Mouse (Mus musculus): ENCODE measurements around the gene Ampd3. TPM values are rescaled to one million over a fixed set of nuclear protein-coding genes. Genes with fewer than 3 reads are reported as not detected.
A peak's percentile ranks its signal among the peaks of the same experiment; 100 is the strongest.

Gene Ampd3
- total and polyA plus RNA-seq, 3 experiments: 13.1 to 64.1 (median 26.0) TPM

DNA sequence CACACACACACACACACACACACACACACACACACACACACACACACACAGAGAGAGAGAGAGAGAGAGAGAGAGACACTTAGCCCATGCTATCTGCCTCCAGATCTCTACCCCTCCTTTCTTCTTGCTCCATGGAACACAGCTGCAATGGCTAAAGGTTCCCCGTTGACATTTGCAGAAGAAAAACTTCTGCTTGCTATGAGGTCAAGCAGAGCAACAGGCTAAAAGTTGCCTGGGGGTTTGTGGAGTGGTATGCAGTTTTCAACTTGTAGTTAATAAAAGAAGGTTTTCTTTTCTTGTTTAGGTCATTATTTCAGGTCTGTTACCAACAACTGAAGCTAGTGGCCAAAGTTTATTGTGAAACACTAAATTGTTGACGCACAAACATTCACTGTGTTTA, 11.6 kb upstream of the Ampd3 start:
- ATAC-seq (ENCODE audit: extremely low read depth, insufficient number of reproducible peaks, low FRiP score, poor library complexity, severe bottlenecking): no peak

DNA sequence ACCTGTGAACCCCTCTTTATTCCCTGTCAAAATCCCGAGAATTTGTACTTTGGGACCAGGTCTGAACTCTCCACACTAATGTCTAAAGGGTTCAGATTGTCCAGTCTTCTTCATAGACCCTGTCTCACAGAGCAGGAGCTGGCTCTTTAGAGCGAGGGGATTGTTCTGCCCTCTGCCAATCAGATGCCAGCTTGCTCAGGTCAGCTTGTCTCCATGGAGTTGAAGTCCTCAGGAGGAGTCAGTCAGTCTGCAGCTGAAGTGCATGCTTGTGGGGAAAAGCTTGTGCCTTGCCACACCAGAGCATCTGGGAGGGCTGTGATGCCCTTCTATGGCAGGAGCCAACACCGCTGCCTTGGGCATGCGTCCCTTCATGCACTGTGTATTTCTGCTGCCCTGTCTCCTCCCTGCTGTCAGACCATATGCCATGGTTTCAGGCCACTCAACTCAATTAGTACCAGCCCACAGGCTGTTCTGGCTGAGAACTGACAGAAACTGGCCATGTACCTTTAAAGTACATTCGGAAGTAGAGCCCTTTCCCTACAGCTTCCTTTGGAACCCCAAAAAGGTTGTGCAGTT, 5.3 kb upstream of the Ampd3 start:
- Histone ChIP-seq H3K27me3 (ENCODE audit: insufficient read depth, low read length) (peaks cover 21% of the 10 kb centered on the region), H3K9me3 (replicated peaks) (no peaks in the 10 kb centered on the region), H3K36me3 (replicated peaks) (no peaks in the 10 kb centered on the region), H3K4me3 (ENCODE audit: low read depth, low read length) (no peak overlapping the region), H3K4me1 (ENCODE audit: insufficient read depth, low read depth, low read length) (peaks cover 6% of the 10 kb centered on the region)
- no peak for DNase-seq (ENCODE audit: low spot score)
- TF ChIP-seq GATA1 (IDR thresholded peaks at IDR 0.05; ENCODE audit: borderline replicate concordance, low read length) (no peak), POLR2AphosphoS5 (IDR thresholded peaks at IDR 0.05; ENCODE audit: insufficient replicate concordance, low read depth, low read length) (no peak), CTCF (IDR thresholded peaks at IDR 0.05; ENCODE audit: low read depth, low read length) (no peak), TAL1 (conservative IDR thresholded peaks at IDR 0.05; ENCODE audit: low read depth, low read length) (no peak), GATA2 (IDR thresholded peaks at IDR 0.05; ENCODE audit: borderline replicate concordance, low read depth, low read length) (no peak)
- no peak for ATAC-seq (ENCODE audit: extremely low read depth, insufficient number of reproducible peaks, low FRiP score, poor library complexity, severe bottlenecking)

More for the DNA sequence above, 11.6 kb upstream of the Ampd3 start:
- no peak overlapping the region for H3K4me3 ChIP-seq (ENCODE audit: low read depth, low read length)
- peaks cover 29% of the 10 kb centered on the region for H3K27me3 ChIP-seq (ENCODE audit: insufficient read depth, low read length)
- DNase-seq (ENCODE audit: low spot score): no peak
- no peaks in the 10 kb centered on the region for H3K36me3 ChIP-seq (replicated peaks)
- 0 out of 2 replicates have a peak, but pooled peaks cover 3% of the 10 kb centered on the region for H3K4me1 ChIP-seq (ENCODE audit: insufficient read depth, low read depth, low read length)
- H3K9me3 ChIP-seq (replicated peaks): no peaks in the 10 kb centered on the region
- TF ChIP-seq CTCF (IDR thresholded peaks at IDR 0.05; ENCODE audit: low read depth, low read length): no peak
- TF ChIP-seq GATA2 (IDR thresholded peaks at IDR 0.05; ENCODE audit: borderline replicate concordance, low read depth, low read length): no peak
- no peak for TF ChIP-seq GATA1 (IDR thresholded peaks at IDR 0.05; ENCODE audit: borderline replicate concordance, low read length)
- no peak for TF ChIP-seq TAL1 (conservative IDR thresholded peaks at IDR 0.05; ENCODE audit: low read depth, low read length)
- TF ChIP-seq POLR2AphosphoS5 (IDR thresholded peaks at IDR 0.05; ENCODE audit: insufficient replicate concordance, low read depth, low read length): no peak

DNA sequence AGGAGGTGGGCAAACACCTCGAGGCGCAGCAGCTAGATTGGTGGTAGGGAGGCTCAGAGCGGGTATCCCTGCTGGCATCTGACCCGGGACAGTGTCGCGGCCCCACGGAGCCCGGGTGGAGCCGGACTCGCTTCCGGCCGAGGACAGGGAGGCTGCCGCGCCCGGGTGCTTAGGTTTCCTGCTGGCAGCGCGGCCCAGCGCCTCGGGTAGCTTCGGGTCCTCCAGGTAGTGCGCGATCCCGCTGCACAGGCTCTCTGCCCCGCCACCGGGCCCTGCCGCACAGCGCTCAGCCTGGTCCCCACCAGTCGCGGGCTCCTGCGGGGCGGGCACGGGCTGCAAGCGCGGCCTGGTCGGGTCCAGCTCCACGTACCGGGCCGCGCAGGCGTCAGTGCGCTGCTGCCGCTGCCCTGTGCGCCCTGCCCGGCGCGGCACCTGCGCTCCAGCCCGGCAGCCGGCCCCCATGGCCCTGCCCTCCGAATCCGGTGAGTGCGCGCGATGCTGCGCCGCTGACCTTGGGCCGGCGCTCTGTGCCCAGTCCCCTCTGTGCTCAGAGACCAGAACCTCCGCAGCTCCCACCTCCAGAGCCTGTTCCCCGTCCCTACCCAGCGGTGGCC, 552 bp downstream of the Ampd3 start:
- ATAC-seq (ENCODE audit: extremely low read depth, insufficient number of reproducible peaks, low FRiP score, poor library complexity, severe bottlenecking): no peak
- DNase-seq (ENCODE audit: low spot score): no peak
- Histone ChIP-seq H3K9me3 (replicated peaks) (no peaks in the 10 kb centered on the region), H3K4me3 (ENCODE audit: low read depth, low read length) (peak overlapping the region; percentile 75), H3K27me3 (ENCODE audit: insufficient read depth, low read length) (no peaks in the 10 kb centered on the region; the same call in 1 of the 2 replicates), H3K36me3 (replicated peaks) (peaks cover 2% of the 10 kb centered on the region), H3K4me1 (ENCODE audit: insufficient read depth, low read depth, low read length) (peaks cover 55% of the 10 kb centered on the region)
- TF ChIP-seq POLR2AphosphoS5 (IDR thresholded peaks at IDR 0.05; ENCODE audit: insufficient replicate concordance, low read depth, low read length) (no peak), CTCF (IDR thresholded peaks at IDR 0.05; ENCODE audit: low read depth, low read length) (no peak), TAL1 (conservative IDR thresholded peaks at IDR 0.05; ENCODE audit: low read depth, low read length) (no peak), GATA1 (IDR thresholded peaks at IDR 0.05; ENCODE audit: borderline replicate concordance, low read length) (no peak), GATA2 (IDR thresholded peaks at IDR 0.05; ENCODE audit: borderline replicate concordance, low read depth, low read length) (no peak)

DNA sequence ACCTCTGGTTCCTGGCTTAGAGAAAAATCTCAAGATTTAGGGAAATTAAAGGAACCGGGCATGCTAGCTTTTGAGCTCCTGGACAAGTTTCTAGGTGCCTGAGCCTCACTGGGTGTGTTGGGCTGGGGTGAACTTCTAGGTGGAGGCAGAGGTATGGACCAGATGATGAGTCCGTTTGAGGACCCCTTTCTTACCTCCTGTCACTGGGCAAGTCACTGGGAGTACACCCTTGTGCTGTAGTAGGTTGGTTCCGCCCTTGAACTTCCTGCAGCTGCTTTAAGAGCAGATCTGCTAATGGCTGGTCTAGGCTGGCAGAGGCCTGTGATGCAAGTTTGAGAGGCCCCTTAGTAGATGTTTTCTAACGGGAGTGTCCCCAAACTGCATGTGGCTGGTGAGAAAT, 1.1 kb downstream of the Ampd3 start:
- Histone ChIP-seq H3K4me1 (ENCODE audit: insufficient read depth, low read depth, low read length) (peaks cover 60% of the 10 kb centered on the region), H3K36me3 (replicated peaks) (peaks cover 2% of the 10 kb centered on the region), H3K27me3 (ENCODE audit: insufficient read depth, low read length) (no peaks in the 10 kb centered on the region; the same call in 1 of the 2 replicates), H3K9me3 (replicated peaks) (no peaks in the 10 kb centered on the region), H3K4me3 (ENCODE audit: low read depth, low read length) (peak overlapping the region; percentile 75)
- TF ChIP-seq GATA2 (IDR thresholded peaks at IDR 0.05; ENCODE audit: borderline replicate concordance, low read depth, low read length): no peak
- TF ChIP-seq TAL1 (conservative IDR thresholded peaks at IDR 0.05; ENCODE audit: low read depth, low read length): no peak
- TF ChIP-seq POLR2AphosphoS5 (IDR thresholded peaks at IDR 0.05; ENCODE audit: insufficient replicate concordance, low read depth, low read length): no peak
- TF ChIP-seq GATA1 (IDR thresholded peaks at IDR 0.05; ENCODE audit: borderline replicate concordance, low read length): no peak
- no peak for TF ChIP-seq CTCF (IDR thresholded peaks at IDR 0.05; ENCODE audit: low read depth, low read length)
- no peak for DNase-seq (ENCODE audit: low spot score)
- no peak for ATAC-seq (ENCODE audit: extremely low read depth, insufficient number of reproducible peaks, low FRiP score, poor library complexity, severe bottlenecking)

DNA sequence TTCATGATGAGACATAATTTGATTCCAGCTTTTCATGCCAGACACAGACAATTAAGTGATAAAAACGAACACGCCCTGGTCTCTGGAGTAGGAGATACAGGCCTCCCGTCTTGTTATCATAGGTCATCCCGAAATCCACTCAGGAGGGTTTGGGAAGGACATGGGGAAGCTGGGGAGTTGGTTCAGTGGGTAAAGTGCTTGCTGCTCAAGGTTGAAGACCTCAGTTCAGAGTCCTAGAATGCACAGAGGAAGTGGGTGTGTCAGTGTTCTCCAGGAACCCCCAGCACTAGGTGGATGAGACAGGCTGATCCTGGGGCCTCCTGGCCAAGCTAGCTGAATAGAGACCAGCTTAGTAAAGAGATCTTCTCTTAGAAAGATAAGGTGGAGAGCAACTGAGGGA, 2.9 kb downstream of the Ampd3 start:
- no peak for TF ChIP-seq POLR2AphosphoS5 (IDR thresholded peaks at IDR 0.05; ENCODE audit: insufficient replicate concordance, low read depth, low read length)
- TF ChIP-seq CTCF (IDR thresholded peaks at IDR 0.05; ENCODE audit: low read depth, low read length): no peak
- TF ChIP-seq GATA1 (IDR thresholded peaks at IDR 0.05; ENCODE audit: borderline replicate concordance, low read length): no peak
- TF ChIP-seq TAL1 (conservative IDR thresholded peaks at IDR 0.05; ENCODE audit: low read depth, low read length): no peak
- TF ChIP-seq GATA2 (IDR thresholded peaks at IDR 0.05; ENCODE audit: borderline replicate concordance, low read depth, low read length): no peak
- peaks cover 2% of the 10 kb centered on the region for H3K36me3 ChIP-seq (replicated peaks)
- H3K4me1 ChIP-seq (ENCODE audit: insufficient read depth, low read depth, low read length): peaks cover 75% of the 10 kb centered on the region
- no peaks in the 10 kb centered on the region for H3K9me3 ChIP-seq (replicated peaks)
- ATAC-seq (ENCODE audit: extremely low read depth, insufficient number of reproducible peaks, low FRiP score, poor library complexity, severe bottlenecking) (no peak), DNase-seq (ENCODE audit: low spot score) (no peak)
- H3K27me3 ChIP-seq (ENCODE audit: insufficient read depth, low read length): no peaks in the 10 kb centered on the region; the same call in 1 of the 2 replicates
- H3K4me3 ChIP-seq (ENCODE audit: low read depth, low read length): no peak overlapping the region

DNA sequence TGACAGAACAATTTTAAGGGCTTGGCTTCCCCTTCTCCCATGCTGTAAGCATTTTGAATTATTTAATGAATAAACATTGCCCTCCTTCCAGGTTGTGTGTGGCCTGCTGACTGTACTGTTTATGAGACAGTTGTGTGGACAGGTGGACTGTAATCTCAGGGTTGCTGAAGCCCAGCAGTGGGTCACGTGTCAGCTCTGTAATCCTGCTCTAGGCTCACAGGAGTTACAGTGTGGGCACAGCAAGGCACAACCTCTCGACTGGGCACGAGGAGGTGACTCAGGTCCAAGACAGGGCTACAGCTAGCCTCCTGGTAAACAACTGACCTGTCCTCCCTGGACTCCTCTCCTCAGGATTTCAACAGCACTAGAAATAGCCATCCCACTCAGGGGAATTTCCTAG, 4.3 kb downstream of the Ampd3 start:
- H3K27me3 ChIP-seq (ENCODE audit: insufficient read depth, low read length): no peaks in the 10 kb centered on the region; the same call in 1 of the 2 replicates
- H3K9me3 ChIP-seq (replicated peaks): no peaks in the 10 kb centered on the region
- ATAC-seq (ENCODE audit: extremely low read depth, insufficient number of reproducible peaks, low FRiP score, poor library complexity, severe bottlenecking) (no peak), DNase-seq (ENCODE audit: low spot score) (no peak)
- peaks cover 87% of the 10 kb centered on the region for H3K4me1 ChIP-seq (ENCODE audit: insufficient read depth, low read depth, low read length)
- no peak for TF ChIP-seq CTCF (IDR thresholded peaks at IDR 0.05; ENCODE audit: low read depth, low read length)
- TF ChIP-seq POLR2AphosphoS5 (IDR thresholded peaks at IDR 0.05; ENCODE audit: insufficient replicate concordance, low read depth, low read length): no peak
- no peak for TF ChIP-seq GATA1 (IDR thresholded peaks at IDR 0.05; ENCODE audit: borderline replicate concordance, low read length)
- no peak for TF ChIP-seq GATA2 (IDR thresholded peaks at IDR 0.05; ENCODE audit: borderline replicate concordance, low read depth, low read length)
- peaks cover 10% of the 10 kb centered on the region for H3K36me3 ChIP-seq (replicated peaks)
- no peak overlapping the region for H3K4me3 ChIP-seq (ENCODE audit: low read depth, low read length)

Measured in G1E (cell line).